8 mouse cellular contexts compared by ENCODE assay signal in the genomic region with DNA sequence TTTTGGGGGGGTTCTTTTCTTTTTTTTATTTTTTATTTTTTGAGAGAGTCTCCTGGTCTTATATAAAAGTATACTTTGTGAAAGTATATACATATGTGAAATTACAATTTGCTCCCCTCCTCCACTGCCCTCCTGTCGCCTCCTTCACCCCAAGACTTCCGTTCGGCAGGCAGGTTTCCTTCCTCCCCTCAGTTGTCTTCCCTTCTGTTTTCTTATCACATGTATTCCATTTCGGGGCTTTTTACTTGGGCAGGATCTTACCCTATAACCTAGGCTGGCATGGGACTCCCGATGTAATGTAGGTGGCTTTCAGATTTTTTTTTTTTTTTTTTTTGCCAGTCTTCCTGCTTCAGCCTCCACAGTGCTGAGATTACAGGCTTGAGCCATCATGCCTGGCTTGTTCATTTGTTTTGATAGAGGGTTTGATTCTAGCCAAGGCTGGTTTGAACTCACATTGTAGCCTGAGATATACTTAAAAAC. TPM values are rescaled to one million over a fixed set of nuclear protein-coding genes. Genes with fewer than 3 reads are reported as not detected.
A peak's percentile ranks its signal among the peaks of the same experiment; 100 is the strongest.
DNase-seq lines count a peak whose midpoint lies in the region; ATAC-seq and TF ChIP-seq lines count a peak whose summit lies in the region.

No protein-coding gene starts in this region.

- H3K4me2 ChIP-seq in heart, embryonic 12.5 days: peak overlapping the region; percentile 69
- H3K4me2 ChIP-seq in forebrain, embryonic 16.5 days (ENCODE audit: low read length): peak overlapping the region; percentile 68; the same call in 1 of the 2 replicates
- H3K4me2 ChIP-seq in liver, postnatal 0 days (ENCODE audit: low read depth, low read length): peak overlapping the region; percentile 72

- no peak for DNase-seq in heart, adult 8-10 months (ENCODE audit: low spot score)
- DNase-seq in CD4-positive, CD25-positive, alpha-beta regulatory T cell, adult 2 months (ENCODE audit: low read depth, low spot score): peak; percentile 41
- DNase-seq in liver, postnatal 0 days: no peak
- DNase-seq in frontal cortex, postnatal 25 days (ENCODE audit: low spot score in 2 of 2): no peak
- no peak for DNase-seq in retina, embryonic 14.5 days (ENCODE audit: low spot score)
- no peak for DNase-seq in right cerebral cortex, postnatal 14 days

- H3K9ac ChIP-seq in heart, embryonic 12.5 days: peak overlapping the region; percentile 58; the same call in 1 of the 2 replicates
- H3K9ac ChIP-seq in forebrain, embryonic 16.5 days (replicated peaks; ENCODE audit: low read depth, low read length): no peak overlapping the region
- H3K9ac ChIP-seq in liver, postnatal 0 days (replicated peaks): no peak overlapping the region

- H3K9me3 ChIP-seq in heart, embryonic 12.5 days (replicated peaks): no peaks in the 10 kb centered on the region
- H3K9me3 ChIP-seq in forebrain, embryonic 16.5 days (ENCODE audit: control insufficient read depth, low read length): no peaks in the 10 kb centered on the region
- no peaks in the 10 kb centered on the region for H3K9me3 ChIP-seq in liver, postnatal 0 days (ENCODE audit: low read length)

- H3K4me1 ChIP-seq in heart, embryonic 12.5 days (replicated peaks): peaks cover 19% of the 10 kb centered on the region
- peaks cover 2% of the 10 kb centered on the region; the same call in 1 of the 2 replicates for H3K4me1 ChIP-seq in forebrain, embryonic 16.5 days (replicated peaks; ENCODE audit: control insufficient read depth, insufficient read depth, low read length)
- 0 out of 2 replicates have a peak, but pooled peaks cover 2% of the 10 kb centered on the region for H3K4me1 ChIP-seq in liver, postnatal 0 days (ENCODE audit: insufficient read depth)

- TF ChIP-seq CTCF in liver, postnatal 0 days (IDR thresholded peaks at IDR 0.05; ENCODE audit: low read depth): no peak

- no peak for TF ChIP-seq EP300 in liver, postnatal 0 days (IDR thresholded peaks at IDR 0.05; ENCODE audit: low read depth)

- no peak for ATAC-seq in heart, embryonic 12.5 days (ENCODE audit: insufficient number of reproducible peaks, low FRiP score)
- no peak for ATAC-seq in forebrain, embryonic 16.5 days
- no peak for ATAC-seq in liver, postnatal 0 days

- 33% methylated on average over 5 of the region's 5 CpGs for WGBS in heart, embryonic 12.5 days
- 27% methylated on average over 5 of the region's 5 CpGs for WGBS in forebrain, embryonic 16.5 days
- 31% methylated on average over 5 of the region's 5 CpGs for WGBS in liver, postnatal 0 days (ENCODE audit: insufficient replicate concordance)

- no peaks in the 10 kb centered on the region for H3K27me3 ChIP-seq in heart, embryonic 12.5 days (replicated peaks)
- H3K27me3 ChIP-seq in forebrain, embryonic 16.5 days (replicated peaks; ENCODE audit: control insufficient read depth, insufficient read depth, low read length): no peaks in the 10 kb centered on the region; the same call in 1 of the 2 replicates
- peaks cover 4% of the 10 kb centered on the region; the same call in 1 of the 2 replicates for H3K27me3 ChIP-seq in liver, postnatal 0 days (ENCODE audit: insufficient read depth, low read length)

- peak overlapping the region; percentile 90 for H3K27ac ChIP-seq in heart, embryonic 12.5 days (ENCODE audit: poor library complexity, severe bottlenecking)
- no peak overlapping the region for H3K27ac ChIP-seq in forebrain, embryonic 16.5 days (ENCODE audit: low read length)
- H3K27ac ChIP-seq in liver, postnatal 0 days (ENCODE audit: low read depth): peak overlapping the region; percentile 83; the same call in 1 of the 2 replicates

- H3K4me3 ChIP-seq in heart, embryonic 12.5 days: peak overlapping the region; percentile 78
- H3K4me3 ChIP-seq in forebrain, embryonic 16.5 days (replicated peaks; ENCODE audit: low read length): 0 out of 2 replicates have a peak overlapping the region, but pooled peaks have one; percentile 3
- peak overlapping the region; percentile 64 for H3K4me3 ChIP-seq in liver, postnatal 0 days (ENCODE audit: low read depth, low read length)

- H3K36me3 ChIP-seq in heart, embryonic 12.5 days: no peaks in the 10 kb centered on the region
- no peaks in the 10 kb centered on the region for H3K36me3 ChIP-seq in forebrain, embryonic 16.5 days (ENCODE audit: control insufficient read depth, insufficient read depth)
- H3K36me3 ChIP-seq in liver, postnatal 0 days (replicated peaks; ENCODE audit: insufficient read depth, low read length): no peaks in the 10 kb centered on the region

RNA-seq across cellular contexts. Expression of a gene that starts 1.7 kb away (rescaled TPM):
- polyA plus RNA-seq in heart, embryonic 12.5 days (2016; fragmentation: Nextera tagmentation; extraction: Ambion mirVana): 222 and 235 TPM in 2 replicates
- 100 to 1,000 TPM in 2 of 4 experiments, 10 to 100 TPM in 2; 84.4 to 109 (median 102) TPM for total RNA-seq in heart, adult 8-10 months (2022)
- 37.9 and 47.5 TPM in 2 replicates for polyA plus RNA-seq in forebrain, embryonic 16.5 days (2015; fragmentation: Nextera tagmentation; extraction: Ambion mirVana)
- polyA plus RNA-seq in liver, postnatal 0 days (2015; fragmentation: Nextera tagmentation; extraction: Ambion mirVana): 32.0 and 36.7 TPM in 2 replicates

Comparison
In these comparisons a context has a peak if more than half of its experiments do, and no peak if none do; other contexts are left out.
1. H3K4me3 ChIP-seq: peak in every context shown above with its lines; median percentile 78 in heart, embryonic 12.5 days; 64 in liver, postnatal 0 days; 3 in forebrain, embryonic 16.5 days.